Mouse (Mus musculus) frontal cortex, adult 2 months (tissue): ENCODE results near the gene Gm11127. TPM values are rescaled to one million over a fixed set of nuclear protein-coding genes. Genes with fewer than 3 reads are reported as not detected.
"Not testable (repeated sequence)": the region's sequence is repeated elsewhere in the genome, so short reads cannot be mapped to it uniquely, and the experiment has no call there.

Experiments used
- DNase-seq, 2 experiments: peaks; one replicate each; pipeline ENCODE4 v3.0.0; 2022; ENCODE audit warnings: low spot score in 1 of 2; ENCODE audit errors: extremely low spot score in 1 of 2
- polyA plus RNA-seq: library from polyadenylated mRNA; depleted of rRNA; stranded (reverse); fragments of >200 nt; gene quantifications from 2 replicates; pipeline ENCODE4 v1.2.3, GENCODE M21; 2012; rRNA removed

Gene Gm11127
- polyA plus RNA-seq = 0.18 and 0.99 TPM in 2 replicates

DNA sequence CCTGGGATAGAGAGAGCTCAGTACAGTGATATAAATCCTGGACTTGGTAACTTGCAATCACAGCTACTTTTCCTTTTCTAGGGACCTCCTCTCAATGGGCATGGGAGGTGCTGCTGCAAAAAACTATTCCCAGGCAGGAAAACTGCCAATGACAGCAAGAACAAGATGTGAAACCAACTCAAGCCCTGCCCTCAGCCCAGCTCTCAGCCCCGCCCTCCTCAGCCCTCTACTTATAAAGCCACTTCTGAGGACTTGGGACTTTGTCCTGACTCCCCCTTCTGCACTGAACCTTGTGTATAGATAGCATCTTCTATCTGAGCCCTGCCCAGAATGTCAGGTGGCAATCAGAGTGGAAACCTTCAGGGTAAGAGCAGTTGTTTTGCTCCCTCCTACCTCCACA, at the start of gene Gm11127:
Gm11127 (minus strand) TSS at position 10 of the 400 bp plus-strand sequence.
- DNase-seq = not testable (repeated sequence)

DNA sequence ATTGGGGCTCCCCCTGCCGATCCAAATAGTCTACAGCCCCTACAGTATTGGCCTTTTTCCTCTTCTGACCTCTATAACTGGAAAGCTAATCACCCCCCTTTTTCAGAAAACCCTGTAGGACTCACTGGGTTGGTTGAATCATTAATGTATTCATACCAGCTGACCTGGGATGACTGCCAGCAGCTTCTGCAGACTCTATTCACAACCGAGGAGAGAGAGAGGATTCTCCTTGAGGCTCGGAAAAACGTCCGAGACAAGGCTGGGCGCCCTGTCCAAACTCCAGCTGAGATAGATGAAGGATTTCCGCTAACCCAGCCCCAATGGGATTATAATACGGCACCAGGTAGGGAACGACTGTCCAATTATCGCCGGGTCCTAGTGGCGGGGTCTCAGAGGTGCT, 43.9 kb upstream of the Gm11127 start:
- not testable (repeated sequence) for DNase-seq

- not testable (repeated sequence) for DNase-seq
These were observed 41.4 kb upstream of the Gm11127 start for GRCm38 (mm10) chr17:36099603-36100002.

DNA sequence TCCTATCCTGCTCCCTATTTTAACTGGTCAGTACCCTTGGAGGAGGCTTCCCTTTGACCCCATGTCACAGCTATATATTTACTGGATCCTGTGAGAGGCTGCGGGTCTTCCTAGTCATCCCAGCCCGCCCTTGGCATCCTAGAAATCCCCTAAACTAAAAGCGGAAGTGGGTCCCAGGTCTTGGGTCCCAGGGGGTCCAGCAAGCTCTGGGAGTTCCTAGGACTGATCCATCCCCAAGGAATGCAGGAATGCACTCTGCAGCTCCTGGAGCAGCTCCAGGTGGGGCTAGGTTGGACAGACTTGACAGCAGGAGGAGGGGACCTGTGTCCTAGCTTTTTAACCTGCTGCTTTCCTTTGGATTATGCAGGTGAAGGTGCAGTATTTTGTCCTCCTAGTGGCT, 35.8 kb upstream of the Gm11127 start:
- DNase-seq = no peak

DNA sequence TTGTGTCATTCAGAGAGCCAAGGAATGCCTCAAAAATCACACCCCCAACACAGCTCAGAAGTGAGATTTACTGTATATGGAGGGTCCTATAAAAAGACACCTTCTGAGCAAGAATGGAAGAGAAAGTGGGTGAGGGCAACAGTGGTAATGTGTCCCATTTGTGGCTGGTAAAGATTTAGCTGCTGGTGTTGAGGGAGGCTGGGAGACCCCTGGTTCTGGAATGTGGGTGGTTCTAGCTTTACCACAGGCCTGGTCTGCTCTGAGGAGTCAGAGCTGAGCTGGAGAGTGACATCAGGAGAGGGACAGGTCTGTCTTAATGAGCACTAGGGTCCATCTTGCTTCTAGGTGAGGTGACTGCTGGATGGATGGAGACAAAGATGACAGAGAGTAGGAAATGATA, 34.3 kb upstream of the Gm11127 start:
- DNase-seq = not testable (repeated sequence)

DNA sequence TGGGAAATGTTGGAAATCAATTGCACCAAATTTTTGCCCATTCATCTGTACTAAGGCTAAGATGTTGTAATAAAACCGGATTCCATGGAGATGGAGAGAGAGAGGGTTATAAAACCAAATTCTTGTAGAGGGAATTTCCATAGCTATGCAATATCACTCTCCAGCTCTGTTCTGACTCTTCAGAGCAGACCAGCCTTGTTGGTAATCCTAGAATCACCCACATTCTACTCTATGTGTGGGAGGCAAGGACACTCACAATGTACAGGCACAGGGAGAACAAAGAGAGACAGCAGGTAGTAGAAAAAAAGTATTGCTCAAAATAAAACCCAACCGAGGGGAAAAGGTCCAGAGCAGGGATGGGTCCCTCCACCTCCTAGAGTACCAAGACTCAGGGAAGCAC, 33.8 kb upstream of the Gm11127 start:
- not testable (repeated sequence) for DNase-seq

GRCm38 (mm10) chr17:36085976-36086375, 27.8 kb upstream of the Gm11127 start:
- DNase-seq = not testable (repeated sequence)

DNA sequence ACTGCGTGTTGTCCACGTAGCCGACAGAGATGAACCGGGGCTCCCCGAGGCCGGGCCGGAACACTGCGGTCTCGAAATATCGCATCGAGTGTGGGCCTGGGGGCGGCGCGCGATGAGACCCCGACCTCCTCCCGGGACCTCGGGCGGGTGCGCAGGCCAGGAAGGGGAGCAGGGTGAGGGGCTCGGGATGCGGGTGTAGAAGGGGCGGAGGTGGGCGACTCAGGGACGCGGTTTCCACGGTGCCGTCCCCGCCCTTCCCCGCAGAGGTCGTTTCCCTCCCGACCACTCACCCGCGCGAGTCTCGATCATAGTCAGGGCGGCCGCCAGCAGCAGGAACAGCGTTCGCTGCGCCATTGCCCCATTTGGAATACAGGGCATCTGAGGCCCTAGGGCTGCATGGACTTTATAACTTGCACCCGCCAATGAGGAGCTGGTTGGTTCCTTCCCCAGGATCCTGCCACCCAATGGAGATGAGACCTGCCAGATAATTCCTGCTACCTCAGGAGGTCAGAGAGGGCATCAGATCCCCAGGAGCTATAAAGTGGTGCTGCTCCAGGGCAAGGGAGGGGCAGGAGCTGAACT, 25.8 kb upstream of the Gm11127 start:
- DNase-seq = no peak

DNA sequence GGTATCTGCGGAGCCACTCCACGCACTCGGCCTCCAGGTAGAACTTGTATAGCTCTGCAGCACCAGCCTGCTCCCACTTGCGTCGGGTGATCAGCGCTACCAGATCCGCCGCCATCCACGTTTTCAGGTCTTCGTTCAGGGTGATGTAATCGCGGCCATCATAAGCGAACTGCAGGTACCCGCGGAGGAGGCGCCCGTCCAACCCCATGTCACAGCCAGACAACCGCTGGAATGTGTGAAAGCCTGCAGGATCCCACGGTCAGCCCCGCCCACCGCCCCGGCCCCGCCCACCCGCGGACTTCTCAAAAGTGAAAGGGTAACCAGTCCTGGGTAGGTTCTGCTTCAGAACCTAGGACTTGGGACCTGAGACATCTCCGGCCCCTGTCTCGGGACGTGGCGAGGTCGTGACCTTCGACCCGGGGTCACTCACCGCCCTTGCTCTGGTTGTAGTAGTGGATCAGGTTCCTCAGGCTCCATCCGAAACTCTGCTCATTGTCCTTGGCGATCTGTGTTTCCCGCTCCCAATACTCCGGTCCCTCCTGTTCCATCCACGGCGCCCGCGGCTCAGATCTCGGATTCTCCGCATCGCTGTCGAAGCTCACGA, 25.2 kb upstream of the Gm11127 start:
- DNase-seq = peak in 1 of 2 experiments; percentile 10

GRCm38 (mm10) chr17:36082519-36083232, 24.5 kb upstream of the Gm11127 start:
- DNase-seq = not testable (repeated sequence)

DNA sequence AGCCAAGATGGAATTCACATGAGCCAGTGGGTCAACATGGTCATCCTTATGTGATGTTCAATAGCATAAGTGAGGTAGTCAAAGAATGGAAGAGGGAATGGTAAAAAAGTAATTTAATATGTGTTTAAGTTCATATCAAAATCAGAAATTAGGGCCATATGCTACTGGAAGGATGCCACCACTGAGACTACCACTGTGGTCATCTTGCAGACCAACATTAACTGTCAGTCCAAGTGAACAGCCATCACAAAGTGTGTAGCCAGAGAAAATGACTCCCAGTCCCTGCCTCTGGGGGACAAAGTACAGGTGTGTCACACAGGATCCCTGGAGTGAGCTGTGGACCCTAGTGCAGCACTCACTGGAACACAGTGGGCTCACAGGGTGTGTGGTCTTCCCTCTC, 23.7 kb upstream of the Gm11127 start:
- not testable (repeated sequence) for DNase-seq

GRCm38 (mm10) chr17:36060829-36061228, 2.7 kb upstream of the Gm11127 start:
- peak; percentile 65 to 96 for DNase-seq

- not testable (repeated sequence) for DNase-seq
These were observed 244 bp downstream of the Gm11127 start for GRCm38 (mm10) chr17:36057927-36058326.

- no peak for DNase-seq
These were observed 14.9 kb downstream of the Gm11127 start for GRCm38 (mm10) chr17:36043286-36043685.

DNA sequence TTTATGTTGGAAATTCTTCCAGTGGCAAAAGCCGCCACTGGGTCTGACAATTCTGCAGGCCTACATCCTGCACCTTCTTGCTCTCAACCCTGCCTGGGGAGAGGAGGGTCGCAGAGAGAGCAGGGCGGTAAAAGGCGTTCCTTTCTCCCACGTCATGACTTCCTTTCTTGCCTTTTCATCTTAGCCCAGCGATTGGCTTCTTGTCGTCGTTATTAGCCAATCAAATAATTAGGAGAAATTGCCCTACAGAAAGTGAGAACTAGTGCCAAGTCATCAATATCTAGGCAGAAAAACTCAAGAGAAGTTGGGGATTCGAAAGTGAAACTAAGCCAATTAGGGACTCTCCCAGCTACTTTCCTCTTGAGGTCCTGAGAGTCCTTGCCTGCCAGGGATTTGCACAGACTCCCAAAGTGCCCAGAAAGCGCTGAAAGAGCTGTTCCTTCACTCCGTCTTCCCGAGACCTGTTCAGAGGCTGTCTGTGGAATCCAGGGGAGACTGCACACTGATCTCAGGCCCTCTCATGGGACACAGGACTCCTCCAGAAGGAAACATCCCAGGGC, 15.5 kb downstream of the Gm11127 start, which contains the start of the genes H2-T22 and Gm6034:
H2-T22 (minus strand) TSS at position 138 of the 560 bp plus-strand sequence.
Gm6034 (plus strand) TSS at position 352 of the 560 bp plus-strand sequence.
- DNase-seq = peak; percentile 77 to 84

GRCm38 (mm10) chr17:36042055-36042454, 16.1 kb downstream of the Gm11127 start:
- DNase-seq = not testable (repeated sequence)

DNA sequence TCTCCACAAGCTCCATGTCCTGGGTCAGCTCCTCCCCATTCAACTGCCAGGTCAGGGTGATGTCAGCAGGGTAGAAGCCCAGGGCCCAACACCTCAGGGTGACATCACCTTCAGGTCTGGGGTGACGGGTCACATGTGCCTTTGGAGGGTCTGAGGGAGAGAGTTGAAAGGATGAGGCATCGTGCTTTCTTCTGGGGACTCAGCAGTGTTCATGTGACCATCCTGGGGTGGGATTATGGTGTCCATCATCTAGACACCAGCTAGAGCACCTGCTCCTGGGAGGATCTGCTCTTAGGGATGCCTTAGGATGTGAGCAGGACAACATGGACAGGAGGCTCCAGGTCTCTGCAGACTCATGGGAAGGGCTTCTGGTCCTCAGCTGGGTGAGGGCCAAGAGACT, 17.6 kb downstream of the Gm11127 start:
- not testable (repeated sequence) for DNase-seq

DNA sequence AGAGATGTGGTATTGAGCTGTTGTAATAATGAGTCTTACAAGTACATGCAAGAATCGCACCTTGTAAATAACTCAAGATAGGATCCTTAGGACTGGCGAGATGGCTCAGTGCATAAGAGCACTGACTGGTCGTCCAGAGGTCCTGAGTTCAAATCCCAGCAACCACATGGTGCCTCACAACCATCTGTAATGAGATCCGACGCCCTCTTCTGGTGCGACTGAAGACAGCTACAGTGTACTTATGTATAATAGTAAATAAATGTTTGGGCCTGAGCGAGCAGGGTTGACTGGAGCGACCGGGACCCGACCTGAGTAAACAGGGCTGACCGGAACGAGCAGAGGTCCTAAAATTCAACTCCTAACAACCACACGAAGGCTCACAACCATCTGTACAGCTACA, 22.0 kb downstream of the Gm11127 start:
- DNase-seq = not testable (repeated sequence)

GRCm38 (mm10) chr17:36035010-36035638, 23.0 kb downstream of the Gm11127 start:
- peak in 1 of 2 experiments; percentile 66 for DNase-seq

DNA sequence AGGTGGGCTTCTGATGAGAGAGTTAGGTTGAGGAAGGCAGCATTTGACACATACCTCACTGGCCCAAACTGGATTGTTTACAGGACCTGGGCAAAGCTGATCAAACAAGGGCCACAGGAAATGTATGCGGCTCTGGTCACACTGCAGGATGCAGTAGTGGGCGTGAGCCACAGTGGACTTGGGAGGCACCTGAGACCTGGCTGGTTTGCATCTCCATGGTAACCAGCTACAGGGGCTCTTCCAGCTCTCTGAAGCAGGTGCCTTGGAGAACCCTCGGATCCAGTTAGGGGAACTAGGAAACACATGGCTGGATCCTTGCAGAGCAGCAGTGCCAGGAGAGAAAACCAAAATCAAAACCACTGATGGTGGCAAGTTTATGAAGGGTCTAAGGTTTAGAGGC, 23.6 kb downstream of the Gm11127 start:
- not testable (repeated sequence) for DNase-seq
